Mouse (Mus musculus): ENCODE measurements around the gene Aqp9.

Gene Aqp9

GRCm38 (mm10) chr9:71066491-71066890 is 102.0 kb downstream of the Aqp9 start:
- DNase-seq (ENCODE audit: low spot score), result no peak

DNA sequence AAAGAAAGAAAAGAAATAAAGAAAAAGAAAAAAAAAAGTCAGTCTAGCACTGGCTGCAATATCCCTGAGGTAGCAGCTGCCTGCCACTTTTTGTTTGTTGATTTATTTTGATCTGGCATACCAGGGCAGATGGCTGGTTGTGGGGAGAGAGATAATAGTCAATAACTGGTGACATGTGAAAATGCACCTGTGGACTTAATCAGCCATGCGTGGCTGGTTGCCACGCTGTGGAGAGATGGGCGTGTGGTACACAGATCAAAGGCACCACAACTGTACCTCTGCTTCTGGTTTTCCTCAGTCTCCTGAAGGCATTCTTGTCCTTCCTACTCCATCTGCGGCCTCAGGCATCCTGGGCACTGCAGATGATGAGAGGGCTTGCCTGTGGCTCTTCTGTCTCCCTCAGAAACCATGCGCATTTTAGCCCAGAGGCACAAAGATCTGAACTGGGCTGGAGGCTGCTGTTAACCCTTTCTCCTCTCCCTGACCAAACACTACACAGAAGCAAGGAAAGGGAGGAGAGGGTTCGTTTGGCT is 103.1 kb downstream of the Aqp9 start:
- DNase-seq (ENCODE audit: low spot score), result no peak

DNA sequence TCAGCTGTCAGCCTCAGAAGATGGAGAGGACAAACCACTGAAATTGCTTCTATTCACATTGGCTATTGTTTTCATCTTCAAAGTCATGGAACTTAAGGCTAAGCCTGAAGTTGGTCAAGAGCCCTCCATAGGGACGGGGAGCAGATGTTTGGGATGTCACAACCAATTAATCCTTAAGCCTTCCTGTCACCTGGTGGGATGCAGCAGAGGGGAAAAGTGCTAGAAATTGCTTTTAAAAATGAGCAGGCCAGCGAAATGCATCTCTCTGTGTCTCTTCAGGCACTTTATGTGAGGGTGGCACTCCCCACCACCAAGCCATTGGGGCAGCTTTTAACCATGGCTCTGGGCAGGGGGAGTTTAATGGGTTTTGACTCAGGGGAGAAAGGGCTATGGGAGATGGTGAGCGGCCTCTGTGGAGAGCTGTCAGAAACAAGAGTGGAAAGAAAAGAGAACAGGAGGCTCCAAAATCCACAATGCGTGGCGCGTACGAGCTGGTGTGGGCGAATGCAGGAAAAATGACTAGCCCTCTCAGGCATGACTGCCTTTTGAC is 104.1 kb downstream of the Aqp9 start:
- no peak for DNase-seq (ENCODE audit: low spot score)

- no peak for DNase-seq (ENCODE audit: low spot score)
Observed at GRCm38 (mm10) chr9:71063551-71063950, 104.9 kb downstream of the Aqp9 start.

GRCm38 (mm10) chr9:71062976-71063375 is 105.5 kb downstream of the Aqp9 start:
- DNase-seq (ENCODE audit: low spot score), result no peak

DNA sequence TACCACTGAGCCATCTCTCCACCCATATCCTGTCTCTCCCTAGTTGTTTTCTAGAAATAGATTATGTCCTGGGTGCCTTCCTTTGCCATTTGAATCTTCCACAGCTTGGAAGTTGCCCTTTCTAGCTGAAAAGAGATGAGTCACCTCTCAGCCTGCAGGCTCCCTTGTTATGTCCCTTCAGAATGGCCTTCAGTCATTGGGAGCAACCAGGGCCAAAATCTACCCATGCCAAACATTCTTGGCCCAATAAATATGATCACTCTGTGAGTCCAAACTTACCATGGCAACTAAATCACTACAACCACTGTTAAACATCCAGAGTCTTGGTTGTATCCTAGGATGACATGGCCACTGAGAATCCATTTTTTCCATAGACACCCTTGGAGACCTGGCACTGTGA is 106.2 kb downstream of the Aqp9 start:
- no peak for DNase-seq (ENCODE audit: low spot score)
